Mouse (Mus musculus): ENCODE data around the gene Syngap1.

GRCm38 (mm10) chr17:26939178-26939972, 1.7 kb upstream of the Syngap1 start, which contains the start of gene Cuta:
- TF ChIP-seq GATA1 (IDR thresholded peaks at IDR 0.05; ENCODE audit: low read depth, low read length) (no peak), POLR2AphosphoS5 (IDR thresholded peaks at IDR 0.05; ENCODE audit: borderline replicate concordance, low read depth, low read length) (no peak)

Measured in MEL (cell line).